ENCODE assay signal across 7 mouse cellular contexts in genomic region chr17:27558845-27559244, GRCm38 (mm10). TPM values are rescaled to one million over a fixed set of nuclear protein-coding genes. Genes with fewer than 3 reads are reported as not detected.
A peak's percentile ranks its signal among the peaks of the same experiment; 100 is the strongest.
DNase-seq lines count a peak whose midpoint lies in the region; ATAC-seq and TF ChIP-seq lines count a peak whose summit lies in the region.

No protein-coding gene starts in this region.

- ATAC-seq in lung, embryonic 16.5 days (ENCODE audit: low read depth): no peak
- ATAC-seq in lung, postnatal 0 days: no peak
- ATAC-seq in forebrain, embryonic 12.5 days (ENCODE audit: low FRiP score): no peak
- no peak for ATAC-seq in limb, embryonic 13.5 days (ENCODE audit: low FRiP score, low read depth)
- ATAC-seq in stomach, embryonic 16.5 days (ENCODE audit: insufficient read depth, low FRiP score): no peak

- H3K4me1 ChIP-seq in lung, embryonic 16.5 days (replicated peaks; ENCODE audit: control insufficient read depth, insufficient read depth, low read length): peaks cover 30% of the 10 kb centered on the region
- peaks cover 6% of the 10 kb centered on the region; the same call in 1 of the 2 replicates for H3K4me1 ChIP-seq in lung, postnatal 0 days (ENCODE audit: insufficient read depth, low read depth, low read length)
- peaks cover 56% of the 10 kb centered on the region for H3K4me1 ChIP-seq in forebrain, embryonic 12.5 days
- peaks cover 47% of the 10 kb centered on the region for H3K4me1 ChIP-seq in limb, embryonic 13.5 days
- H3K4me1 ChIP-seq in stomach, embryonic 16.5 days (ENCODE audit: control insufficient read depth, insufficient read depth, low read length): peaks cover 14% of the 10 kb centered on the region

- no peak for TF ChIP-seq CTCF in lung, postnatal 0 days (IDR thresholded peaks at IDR 0.05)

- no peak for TF ChIP-seq EP300 in lung, postnatal 0 days (IDR thresholded peaks at IDR 0.05)

- no peaks in the 10 kb centered on the region; the same call in 1 of the 2 replicates for H3K27me3 ChIP-seq in lung, embryonic 16.5 days (ENCODE audit: control insufficient read depth, insufficient read depth, low read depth, low read length)
- H3K27me3 ChIP-seq in lung, postnatal 0 days (replicated peaks; ENCODE audit: insufficient read depth, low read length): no peaks in the 10 kb centered on the region
- H3K27me3 ChIP-seq in forebrain, embryonic 12.5 days: peaks cover under 1% of the 10 kb centered on the region
- no peaks in the 10 kb centered on the region for H3K27me3 ChIP-seq in limb, embryonic 13.5 days
- H3K27me3 ChIP-seq in stomach, embryonic 16.5 days (ENCODE audit: control insufficient read depth, insufficient read depth, low read length): no peaks in the 10 kb centered on the region

- no peak for DNase-seq in lung, postnatal 0 days (ENCODE audit: low spot score)
- no peak for DNase-seq in ovary, postnatal 36 days (ENCODE audit: low spot score)
- no peak for DNase-seq in thymus, postnatal 25 days

- H3K4me2 ChIP-seq in lung, embryonic 16.5 days (ENCODE audit: low read depth, low read length): peak overlapping the region; percentile 85
- no peak overlapping the region for H3K4me2 ChIP-seq in lung, postnatal 0 days (replicated peaks; ENCODE audit: low read depth, low read length)
- peak overlapping the region; percentile 89 for H3K4me2 ChIP-seq in forebrain, embryonic 12.5 days
- H3K4me2 ChIP-seq in limb, embryonic 13.5 days (replicated peaks): peak overlapping the region; percentile 81
- peak overlapping the region; percentile 81 for H3K4me2 ChIP-seq in stomach, embryonic 16.5 days (ENCODE audit: low read depth, low read length)

- no peaks in the 10 kb centered on the region for H3K9me3 ChIP-seq in lung, embryonic 16.5 days (ENCODE audit: control insufficient read depth, low read length)
- no peaks in the 10 kb centered on the region for H3K9me3 ChIP-seq in lung, postnatal 0 days (ENCODE audit: low read length)
- H3K9me3 ChIP-seq in forebrain, embryonic 12.5 days: no peaks in the 10 kb centered on the region
- no peaks in the 10 kb centered on the region for H3K9me3 ChIP-seq in limb, embryonic 13.5 days
- no peaks in the 10 kb centered on the region for H3K9me3 ChIP-seq in stomach, embryonic 16.5 days (replicated peaks; ENCODE audit: control insufficient read depth, low read length)

- H3K4me3 ChIP-seq in lung, embryonic 16.5 days (ENCODE audit: low read length): peak overlapping the region; percentile 83
- H3K4me3 ChIP-seq in lung, postnatal 0 days (ENCODE audit: low read depth, low read length): no peak overlapping the region
- peak overlapping the region; percentile 72 for H3K4me3 ChIP-seq in forebrain, embryonic 12.5 days (replicated peaks)
- H3K4me3 ChIP-seq in limb, embryonic 13.5 days: peak overlapping the region; percentile 85
- peak overlapping the region; percentile 68; the same call in 1 of the 2 replicates for H3K4me3 ChIP-seq in stomach, embryonic 16.5 days (replicated peaks; ENCODE audit: low read length)

- no peak overlapping the region for H3K27ac ChIP-seq in lung, embryonic 16.5 days (ENCODE audit: low read length)
- H3K27ac ChIP-seq in lung, postnatal 0 days (ENCODE audit: low read length): no peak overlapping the region
- H3K27ac ChIP-seq in forebrain, embryonic 12.5 days: 0 out of 2 replicates have a peak overlapping the region, but pooled peaks have one; percentile 21
- H3K27ac ChIP-seq in limb, embryonic 13.5 days: no peak overlapping the region
- H3K27ac ChIP-seq in stomach, embryonic 16.5 days (ENCODE audit: low read length): no peak overlapping the region

- H3K36me3 ChIP-seq in lung, embryonic 16.5 days (ENCODE audit: control insufficient read depth, insufficient read depth, low read length): 0 out of 2 replicates have a peak, but pooled peaks cover 3% of the 10 kb centered on the region
- no peaks in the 10 kb centered on the region for H3K36me3 ChIP-seq in lung, postnatal 0 days (ENCODE audit: insufficient read depth, low read length)
- H3K36me3 ChIP-seq in forebrain, embryonic 12.5 days (replicated peaks): peaks cover 14% of the 10 kb centered on the region
- peaks cover 24% of the 10 kb centered on the region for H3K36me3 ChIP-seq in limb, embryonic 13.5 days
- H3K36me3 ChIP-seq in stomach, embryonic 16.5 days (ENCODE audit: control insufficient read depth, insufficient read depth, low read length): no peaks in the 10 kb centered on the region

- WGBS in lung, embryonic 16.5 days: 10% methylated on average over 5 of the region's 5 CpGs
- 15% methylated on average over 5 of the region's 5 CpGs for WGBS in lung, postnatal 0 days
- WGBS in forebrain, embryonic 12.5 days: 3% methylated on average over 5 of the region's 5 CpGs
- 6% methylated on average over 5 of the region's 5 CpGs for WGBS in limb, embryonic 13.5 days
- 22% methylated on average over 5 of the region's 5 CpGs for WGBS in stomach, embryonic 16.5 days

- H3K9ac ChIP-seq in lung, embryonic 16.5 days (ENCODE audit: low read length): no peak overlapping the region
- no peak overlapping the region for H3K9ac ChIP-seq in lung, postnatal 0 days (replicated peaks; ENCODE audit: low read depth)
- H3K9ac ChIP-seq in forebrain, embryonic 12.5 days: 0 out of 2 replicates have a peak overlapping the region, but pooled peaks have one; percentile 40
- no peak overlapping the region for H3K9ac ChIP-seq in limb, embryonic 13.5 days
- peak overlapping the region; percentile 4; the same call in 1 of the 2 replicates for H3K9ac ChIP-seq in stomach, embryonic 16.5 days (ENCODE audit: low read length)

RNA-seq across cellular contexts. Expression of gene Hmga1, which starts 2.5 kb away (rescaled TPM):
- 195 and 215 TPM in 2 replicates for polyA plus RNA-seq in lung, embryonic 16.5 days (2015; fragmentation: Nextera tagmentation; extraction: Ambion mirVana)
- 41.2 and 50.6 TPM in 2 replicates for polyA plus RNA-seq in lung, postnatal 0 days (2015; fragmentation: Nextera tagmentation; extraction: Ambion mirVana)
- 214 and 228 TPM in 2 replicates for polyA plus RNA-seq in forebrain, embryonic 12.5 days (2016; fragmentation: Nextera tagmentation; extraction: Ambion mirVana)
- 234 and 241 TPM in 2 replicates for polyA plus RNA-seq in limb, embryonic 13.5 days (2015; fragmentation: Nextera tagmentation; extraction: Ambion mirVana)
- 163 and 171 TPM in 2 replicates for polyA plus RNA-seq in stomach, embryonic 16.5 days (2015; fragmentation: Nextera tagmentation; extraction: Ambion mirVana)

RNA-seq across cellular contexts. Expression of gene AI413582, which starts 6.7 kb away (rescaled TPM):
- polyA plus RNA-seq in lung, embryonic 16.5 days (2015; fragmentation: Nextera tagmentation; extraction: Ambion mirVana): 17.6 and 19.1 TPM in 2 replicates
- 30.8 and 38.6 TPM in 2 replicates for polyA plus RNA-seq in lung, postnatal 0 days (2015; fragmentation: Nextera tagmentation; extraction: Ambion mirVana)
- polyA plus RNA-seq in forebrain, embryonic 12.5 days (2016; fragmentation: Nextera tagmentation; extraction: Ambion mirVana): 14.0 and 16.6 TPM in 2 replicates
- 20.2 and 21.0 TPM in 2 replicates for polyA plus RNA-seq in limb, embryonic 13.5 days (2015; fragmentation: Nextera tagmentation; extraction: Ambion mirVana)
- 24.3 and 29.0 TPM in 2 replicates for polyA plus RNA-seq in stomach, embryonic 16.5 days (2015; fragmentation: Nextera tagmentation; extraction: Ambion mirVana)

RNA-seq across cellular contexts. Expression of gene Grm4, which starts 37.6 kb away (rescaled TPM):
- 0.13 and 0.24 TPM in 2 replicates for polyA plus RNA-seq in lung, embryonic 16.5 days (2015; fragmentation: Nextera tagmentation; extraction: Ambion mirVana)
- polyA plus RNA-seq in lung, postnatal 0 days (2015; fragmentation: Nextera tagmentation; extraction: Ambion mirVana): not detected in 2 replicates
- polyA plus RNA-seq in forebrain, embryonic 12.5 days (2016; fragmentation: Nextera tagmentation; extraction: Ambion mirVana): 2.4 TPM in 2 replicates
- 0.31 and 0.34 TPM in 2 replicates for polyA plus RNA-seq in limb, embryonic 13.5 days (2015; fragmentation: Nextera tagmentation; extraction: Ambion mirVana)
- polyA plus RNA-seq in stomach, embryonic 16.5 days (2015; fragmentation: Nextera tagmentation; extraction: Ambion mirVana): 0.19 and 0.50 TPM in 2 replicates

Comparison
In these comparisons a context has a peak if more than half of its experiments do, and no peak if none do; other contexts are left out.
1. H3K9ac ChIP-seq: peak in forebrain, embryonic 12.5 days (single experiment) and stomach, embryonic 16.5 days (single experiment); none in lung, embryonic 16.5 days (single experiment), lung, postnatal 0 days (single experiment) and limb, embryonic 13.5 days (single experiment).